Mouse (Mus musculus): ENCODE measurements around the gene Fads6.

Fads6 gene

DNA sequence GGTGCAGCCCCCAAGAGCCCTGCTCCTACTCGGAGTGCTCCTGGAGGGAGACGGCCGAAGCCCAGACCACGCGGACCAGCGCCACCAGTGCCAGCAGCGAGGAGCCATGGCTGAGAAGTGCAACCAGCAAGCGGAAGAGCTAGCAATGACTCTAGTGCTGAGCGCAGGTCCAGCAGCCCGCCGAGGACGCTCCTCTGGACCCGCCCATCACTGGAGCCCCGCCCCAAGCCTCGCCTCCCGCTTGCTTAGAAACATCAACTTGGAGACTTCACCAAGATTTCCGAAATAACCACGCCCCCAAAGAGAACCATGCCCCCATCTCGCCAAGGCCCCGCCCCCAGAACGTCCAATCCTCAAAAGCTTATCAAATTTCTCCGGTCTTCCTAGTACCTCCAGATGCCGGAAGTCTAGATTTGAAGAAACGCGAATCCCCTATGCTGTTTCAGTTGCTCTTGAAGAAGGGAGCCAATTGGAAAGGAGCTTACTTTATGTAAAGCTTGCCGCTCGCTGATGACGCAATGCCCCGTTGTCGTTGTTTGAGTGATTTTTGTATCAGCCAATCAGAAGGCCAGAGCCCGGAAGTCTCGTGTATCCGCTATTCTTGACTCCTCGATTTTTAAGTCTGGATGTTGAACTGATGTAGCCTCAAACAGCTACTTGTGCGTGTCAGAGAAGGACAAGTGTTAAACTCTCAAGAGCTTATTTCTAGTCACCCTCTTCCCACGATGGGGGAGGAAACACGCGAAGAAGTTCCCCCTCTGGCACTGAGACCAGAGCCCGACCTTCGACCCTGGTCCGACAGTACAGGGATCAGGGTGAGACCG, 20.5 kb downstream of the Fads6 start, which contains the start of gene Fdxr:
Gene Fdxr, minus strand, starts transcription at position 271 of the 824 bp plus-strand sequence.
- in situ Hi-C loops (cut with MboI, MseI) = loop anchor here (10.0 kb wide), 1 partner anchor 112 kb away; the partner anchor contains the start of gene Slc9a3r1

GRCm38 (mm10) chr11:115275954-115276353, 21.5 kb downstream of the Fads6 start:
- in situ Hi-C loops (cut with MboI, MseI) = loop anchor here (10.0 kb wide), 1 partner anchor 111 kb away; the partner anchor contains the start of gene Slc9a3r1

GRCm38 (mm10) chr11:115275509-115275908, 22.0 kb downstream of the Fads6 start:
- in situ Hi-C loops (cut with MboI, MseI) = loop anchor here (10.0 kb wide), 1 partner anchor 111 kb away; the partner anchor contains the start of gene Slc9a3r1

- in situ Hi-C loops (cut with MboI, MseI) = loop anchor here (5.0 to 10.0 kb wide), 2 partner anchors 72 to 110 kb away; partner anchors contain the start of gene Slc9a3r1
Observed at GRCm38 (mm10) chr11:115274771-115275170, 22.7 kb downstream of the Fads6 start.

- in situ Hi-C loops (cut with MboI, MseI) = loop anchor here (5.0 to 10.0 kb wide), 2 partner anchors 72 to 109 kb away; partner anchors contain the start of gene Slc9a3r1
Observed at GRCm38 (mm10) chr11:115274178-115274577, 23.3 kb downstream of the Fads6 start.

DNA sequence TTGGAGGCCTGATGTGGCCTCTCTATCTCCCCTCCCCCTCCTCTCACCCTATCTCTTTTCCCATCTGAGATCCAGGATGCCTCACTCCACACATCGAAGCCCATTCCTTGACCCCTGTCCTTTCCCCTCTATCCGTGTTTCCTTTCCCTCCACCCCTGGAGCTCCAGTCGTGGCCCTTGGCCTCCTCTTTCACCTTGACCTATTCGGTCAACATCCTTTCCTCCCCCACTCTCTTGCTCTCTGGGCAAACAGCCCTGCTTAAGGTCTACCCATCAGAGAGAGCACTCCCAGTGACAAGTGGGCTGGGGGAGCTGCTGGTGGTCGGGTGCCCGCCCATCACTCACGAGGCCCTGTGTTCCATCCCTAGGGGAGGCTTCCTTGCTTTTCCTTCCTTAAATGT, 23.7 kb downstream of the Fads6 start:
- in situ Hi-C loops (cut with MboI, MseI) = loop anchor here (5.0 to 10.0 kb wide), 2 partner anchors 71 to 109 kb away; partner anchors contain the start of gene Slc9a3r1

- in situ Hi-C loops (cut with MboI, MseI) = loop anchor here (5.0 to 10.0 kb wide), 2 partner anchors 71 to 108 kb away; partner anchors contain the start of gene Slc9a3r1
Observed at GRCm38 (mm10) chr11:115272894-115273498, 24.5 kb downstream of the Fads6 start.

DNA sequence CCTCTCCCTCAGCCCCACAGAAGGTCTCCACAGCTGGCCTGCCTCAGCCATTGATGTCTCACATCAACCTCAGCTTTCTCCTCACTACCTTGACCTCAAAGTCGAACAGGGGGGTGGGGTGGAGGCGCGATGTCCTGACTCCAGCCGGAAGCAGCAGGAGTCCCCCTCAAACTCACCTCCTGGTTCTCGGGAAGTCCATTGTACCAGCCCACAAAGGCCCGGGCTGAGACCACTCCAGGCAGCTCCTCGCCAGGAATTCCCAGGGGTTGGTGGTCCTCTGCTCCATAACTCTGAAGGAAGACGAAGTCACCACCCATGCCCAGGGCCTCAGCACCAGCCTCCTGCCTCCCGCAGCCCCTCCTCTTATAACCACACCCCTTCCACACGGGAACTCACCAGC, 26.0 kb downstream of the Fads6 start:
- in situ Hi-C loops (cut with MboI, MseI) = loop anchor here (5.0 to 10.0 kb wide), 2 partner anchors 69 to 107 kb away; partner anchors contain the start of gene Slc9a3r1

DNA sequence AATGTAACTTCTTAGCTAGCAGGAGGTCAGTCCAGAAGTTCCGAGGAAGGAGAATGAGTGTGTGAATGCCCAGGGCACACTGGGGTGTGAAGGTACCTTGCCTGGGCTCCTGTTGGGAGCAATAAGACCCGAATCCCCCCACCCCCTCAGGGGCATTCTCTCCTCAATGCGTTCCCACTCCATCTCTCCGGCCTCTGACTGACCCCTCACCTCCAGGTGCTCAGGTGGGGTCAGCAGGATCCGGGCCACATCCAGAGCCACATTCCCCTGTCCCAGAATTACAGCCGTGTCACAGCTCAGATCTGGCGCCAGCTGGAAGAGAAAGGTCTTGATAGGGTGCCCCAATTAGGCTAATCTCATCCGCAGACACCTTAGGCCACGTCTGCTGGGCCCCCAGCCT, 26.4 kb downstream of the Fads6 start:
- in situ Hi-C loops (cut with MboI, MseI) = loop anchor here (5.0 to 10.0 kb wide), 2 partner anchors 69 to 106 kb away; partner anchors contain the start of gene Slc9a3r1

- in situ Hi-C loops (cut with MboI, MseI) = loop anchor here (5.0 to 10.0 kb wide), 2 partner anchors 68 to 106 kb away; partner anchors contain the start of gene Slc9a3r1
Observed at GRCm38 (mm10) chr11:115270148-115270861, 27.2 kb downstream of the Fads6 start.

- in situ Hi-C loops (cut with MboI, MseI) = loop anchor here (5.0 to 10.0 kb wide), 2 partner anchors 67 to 105 kb away; partner anchors contain the start of gene Slc9a3r1
Observed at GRCm38 (mm10) chr11:115269330-115270066, 28.0 kb downstream of the Fads6 start.

- in situ Hi-C loops (cut with MboI, MseI) = no loop called here
Observed at GRCm38 (mm10) chr11:115267958-115268357, 29.5 kb downstream of the Fads6 start.

DNA sequence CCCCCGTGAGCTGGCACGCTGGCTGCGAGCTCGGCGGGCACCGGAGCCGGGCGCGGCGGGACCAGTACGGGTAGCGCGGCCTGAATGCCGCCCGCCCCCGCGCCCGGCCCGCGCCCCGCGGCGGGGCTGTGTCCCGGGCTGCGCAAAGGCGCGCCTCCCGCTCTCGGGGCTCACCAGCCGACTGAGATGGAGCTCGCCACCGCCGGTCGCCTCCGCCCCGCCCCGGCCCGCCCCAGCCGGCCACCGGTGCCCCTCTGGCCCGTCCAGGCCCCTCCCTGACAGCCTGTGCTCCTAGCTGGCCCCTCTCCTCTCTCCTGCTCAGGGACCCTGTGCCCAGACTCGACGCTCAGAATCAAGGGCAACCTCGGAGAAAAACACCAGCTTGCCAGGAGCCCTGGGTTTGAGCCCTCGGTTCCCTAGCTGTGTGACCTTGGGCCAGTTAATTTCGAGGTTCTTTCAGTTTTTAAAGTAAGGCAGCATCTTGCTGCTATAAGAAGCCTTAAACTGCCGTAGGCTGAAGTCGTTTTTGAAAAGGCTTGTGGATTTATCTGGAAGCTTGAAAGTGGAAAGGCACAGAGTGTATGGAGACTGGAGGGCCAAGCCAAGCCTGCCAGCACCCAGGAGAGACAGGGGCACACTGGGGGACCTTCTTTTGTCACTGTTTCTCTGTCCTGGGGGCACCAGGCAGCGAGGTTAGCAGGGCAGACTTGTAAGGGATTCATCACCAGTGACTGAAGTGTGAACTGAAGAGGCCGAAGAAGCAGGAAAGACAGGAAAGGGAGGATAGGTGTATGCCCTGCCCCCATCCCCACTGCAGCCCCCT, 30.2 kb downstream of the Fads6 start, which contains the start of gene Grin2c:
Gene Grin2c, minus strand, starts transcription at position 183 of the 823 bp plus-strand sequence.
- in situ Hi-C loops (cut with MboI, MseI) = no loop called here

GRCm38 (mm10) chr11:115266400-115266778, 31.1 kb downstream of the Fads6 start:
- in situ Hi-C loops (cut with MboI, MseI) = no loop called here

- in situ Hi-C loops (cut with MboI, MseI) = no loop called here
Observed at GRCm38 (mm10) chr11:115265771-115266399, 31.6 kb downstream of the Fads6 start.

GRCm38 (mm10) chr11:115264862-115265668, 32.4 kb downstream of the Fads6 start:
- in situ Hi-C loops (cut with MboI, MseI) = no loop called here

DNA sequence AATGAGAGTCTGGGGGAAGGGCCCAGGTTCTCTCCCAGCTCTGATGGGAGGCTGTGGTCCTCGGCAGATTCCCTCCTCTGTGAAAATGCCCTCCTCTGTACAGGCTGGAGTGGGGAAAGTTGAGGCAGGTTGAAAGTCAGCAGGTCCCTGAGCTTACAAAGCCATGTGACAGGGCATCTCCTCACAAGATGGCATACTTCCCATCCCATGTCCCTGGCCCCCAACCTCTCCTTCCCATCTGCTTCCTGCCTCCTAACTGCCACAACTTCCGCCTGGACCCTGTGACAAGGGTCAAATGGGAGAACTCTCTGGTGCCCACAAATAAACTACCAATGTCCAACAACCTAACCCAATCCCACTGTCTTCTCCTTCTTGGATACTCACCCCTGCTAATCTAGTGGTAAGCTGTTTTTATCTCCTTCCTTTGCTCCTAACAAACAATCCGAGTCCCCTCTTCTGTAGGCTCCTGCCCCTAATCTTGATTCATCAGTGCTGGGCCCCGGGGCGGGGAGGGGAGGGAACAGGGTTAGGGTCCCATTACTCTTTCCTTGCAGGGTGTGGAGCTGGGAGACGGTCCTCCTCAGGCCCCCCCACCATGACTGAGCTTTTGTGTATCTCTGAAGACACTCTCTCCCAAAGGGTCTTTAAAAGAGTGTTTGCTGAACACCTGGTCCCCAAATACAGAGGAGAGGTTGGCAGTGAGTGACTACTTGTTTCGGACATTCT, 33.2 kb downstream of the Fads6 start:
- in situ Hi-C loops (cut with MboI, MseI) = no loop called here

DNA sequence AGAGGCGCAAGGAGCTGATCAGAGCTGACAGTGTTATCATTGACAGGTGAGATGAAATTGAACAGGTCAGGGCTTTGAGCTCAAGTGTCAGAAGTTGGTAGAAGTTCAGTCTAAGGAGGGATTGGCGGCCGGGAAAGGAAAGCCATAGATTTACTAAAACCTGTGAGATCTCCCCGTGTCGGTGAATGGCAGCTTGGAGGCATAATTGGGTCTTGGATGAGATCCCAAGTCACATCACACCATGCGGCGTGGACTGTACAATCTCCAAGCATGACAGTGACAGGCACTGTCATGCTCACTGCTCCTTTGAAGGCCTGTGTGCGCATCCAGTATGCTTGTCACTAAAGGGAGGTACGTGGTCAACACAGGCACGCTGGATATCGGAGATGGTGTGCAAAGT, 34.5 kb downstream of the Fads6 start:
- in situ Hi-C loops (cut with MboI, MseI) = no loop called here
